Mouse (Mus musculus) CH12.LX (cell line): ENCODE results near the gene Anks1b. TPM values are rescaled to one million over a fixed set of nuclear protein-coding genes. Genes with fewer than 3 reads are reported as not detected.

Experiments used
- DNase-seq: peaks from one replicate; pipeline ENCODE4 v3.0.0-alpha.2; 2013; ENCODE audit errors: extremely low read depth
- H3K27ac ChIP-seq: 2 replicates; pipeline ENCODE4 v1.5.1; 2012; ENCODE audit warnings: low read depth, mild to moderate bottlenecking, control low read depth, moderate library complexity; ENCODE audit not compliant: insufficient read depth
- H3K27me3 ChIP-seq: replicated peaks from 2 replicates; pipeline ENCODE3; 2012; ENCODE audit warnings: inconsistent platforms
- H3K36me3 ChIP-seq, 2 experiments: replicated peaks in 1 of 2; 2 replicates each; pipeline versions ENCODE3 to v1.6.1; 2012; ENCODE audit warnings: inconsistent platforms in 1 of 2, low read length in 1 of 2, mild to moderate bottlenecking in 1 of 2, mixed read lengths in 1 of 2, moderate library complexity in 1 of 2; ENCODE audit not compliant: control insufficient read depth in 1 of 2, insufficient read depth in 1 of 2
- H3K4me1 ChIP-seq, 2 experiments: 2 replicates each; pipeline ENCODE4 v1.6.1; 2012; ENCODE audit warnings: inconsistent platforms in 1 of 2, moderate library complexity in 1 of 2; ENCODE audit not compliant: insufficient read depth in 2 of 2, control insufficient read depth in 1 of 2
- H3K4me2 ChIP-seq: 2 replicates; pipeline ENCODE4 v1.6.1; 2012; ENCODE audit warnings: low read depth, mild to moderate bottlenecking, control low read depth; ENCODE audit not compliant: poor library complexity, insufficient read depth, severe bottlenecking
- H3K4me3 ChIP-seq, 3 experiments: fragments of 150-350 bp in 1 of 3; sonication (generic) in 1 of 3; replicated peaks in 1 of 3; 2 replicates each; pipeline versions ENCODE3 to v1.5.1; 2011 to 2012; ENCODE audit warnings: low read depth in 2 of 3, low read length in 2 of 3, mild to moderate bottlenecking in 2 of 3, moderate library complexity in 2 of 3, control low read depth in 1 of 3, improper control_type of control experiment in 1 of 3, inconsistent platforms in 1 of 3, mixed read lengths in 1 of 3; ENCODE audit not compliant: poor library complexity in 1 of 3
- H3K79me2 ChIP-seq: replicated peaks from 2 replicates; pipeline ENCODE4 v1.6.1; 2012; ENCODE audit warnings: mild to moderate bottlenecking, moderate library complexity; ENCODE audit not compliant: control insufficient read depth, poor library complexity, insufficient read depth, severe bottlenecking; ENCODE audit errors: extremely low read depth
- H3K9ac ChIP-seq: 2 replicates; pipeline ENCODE4 v1.6.1; 2012; ENCODE audit warnings: low read depth, mild to moderate bottlenecking, control low read depth, moderate library complexity; ENCODE audit not compliant: insufficient read depth
- H3K9me3 ChIP-seq: replicated peaks from 2 replicates; pipeline ENCODE3; 2012; ENCODE audit warnings: low read length, inconsistent platforms, mixed read lengths
- CHD2 ChIP-seq: IDR thresholded peaks from 2 replicates; pipeline ENCODE4 v1.6.1; 2011; ENCODE audit warnings: low read length, improper control_type of control experiment
- CTCF ChIP-seq, 2 experiments: IDR thresholded peaks in 1 of 2; conservative IDR thresholded peaks in 1 of 2; 2 replicates each; pipeline ENCODE4 v1.5.1; 2011 to 2012; ENCODE audit warnings: low read depth in 2 of 2, low read length in 2 of 2, improper control_type of control experiment in 1 of 2, inconsistent platforms in 1 of 2, mild to moderate bottlenecking in 1 of 2, moderate library complexity in 1 of 2
- E2F4 ChIP-seq: IDR thresholded peaks from 2 replicates; pipeline ENCODE4 v1.6.1; 2011; ENCODE audit warnings: low read depth, low read length, improper control_type of control experiment; ENCODE audit not compliant: insufficient replicate concordance
- ETS1 ChIP-seq: conservative IDR thresholded peaks from 2 replicates; pipeline ENCODE4 v1.6.1; 2012; ENCODE audit warnings: low read depth, mild to moderate bottlenecking, inconsistent platforms, low read length, improper control_type of control experiment, moderate library complexity
- GABPA ChIP-seq: IDR thresholded peaks from 2 replicates; pipeline ENCODE4 v1.6.1; 2012; ENCODE audit warnings: low read depth, low read length, improper control_type of control experiment, inconsistent platforms; ENCODE audit not compliant: insufficient replicate concordance
- HCFC1 ChIP-seq: IDR thresholded peaks from 2 replicates; pipeline ENCODE4 v1.6.1; 2012; ENCODE audit warnings: low read depth, mild to moderate bottlenecking, inconsistent platforms, low read length, improper control_type of control experiment
- IRF4 ChIP-seq: IDR thresholded peaks from 2 replicates; pipeline ENCODE4 v1.6.1; 2014; ENCODE audit warnings: low read depth, mild to moderate bottlenecking, inconsistent platforms, low read length, improper control_type of control experiment
- MAX ChIP-seq: IDR thresholded peaks from 2 replicates; pipeline ENCODE4 v1.6.1; 2011; ENCODE audit warnings: low read length, improper control_type of control experiment
- MAZ ChIP-seq: IDR thresholded peaks from 2 replicates; pipeline ENCODE4 v1.6.1; 2012; ENCODE audit warnings: low read depth, mild to moderate bottlenecking, inconsistent platforms, low read length, improper control_type of control experiment, moderate library complexity
- MXI1 ChIP-seq: IDR thresholded peaks from 2 replicates; pipeline ENCODE4 v1.6.1; 2011; ENCODE audit warnings: mild to moderate bottlenecking, low read depth, low read length, improper control_type of control experiment
- NRF1 ChIP-seq: IDR thresholded peaks from 2 replicates; pipeline ENCODE4 v1.6.1; 2014; ENCODE audit warnings: low read depth, mild to moderate bottlenecking, inconsistent platforms, low read length, improper control_type of control experiment, moderate library complexity
- POLR2A ChIP-seq: IDR thresholded peaks from 2 replicates; pipeline ENCODE4 v1.6.1; 2011; ENCODE audit warnings: low read depth, mild to moderate bottlenecking, improper control_type of control experiment, low read length
- POLR2AphosphoS2 ChIP-seq: IDR thresholded peaks from 2 replicates; pipeline ENCODE4 v1.6.1; 2011; ENCODE audit warnings: low read depth, low read length, improper control_type of control experiment
- RAD21 ChIP-seq: IDR thresholded peaks from 2 replicates; pipeline ENCODE4 v1.6.1; 2011; ENCODE audit warnings: low read depth, mild to moderate bottlenecking, low read length, improper control_type of control experiment, moderate library complexity
- SMC3 ChIP-seq: IDR thresholded peaks from 2 replicates; pipeline ENCODE4 v1.6.1; 2011; ENCODE audit warnings: low read depth, low read length, improper control_type of control experiment
- TCF12 ChIP-seq: IDR thresholded peaks from 2 replicates; pipeline ENCODE4 v1.6.1; 2014; ENCODE audit warnings: low read depth, mild to moderate bottlenecking, inconsistent platforms, low read length, improper control_type of control experiment
- USF2 ChIP-seq: conservative IDR thresholded peaks from 2 replicates; pipeline ENCODE4 v1.6.1; 2011; ENCODE audit warnings: low read depth, low read length, improper control_type of control experiment
- ZKSCAN1 ChIP-seq: IDR thresholded peaks from 2 replicates; pipeline ENCODE4 v1.6.1; 2012; ENCODE audit warnings: low read depth, inconsistent platforms, low read length, improper control_type of control experiment, borderline replicate concordance
- ZMIZ1 ChIP-seq: IDR thresholded peaks from 2 replicates; pipeline ENCODE4 v1.6.1; 2012; ENCODE audit warnings: low read depth, mild to moderate bottlenecking, inconsistent platforms, low read length, improper control_type of control experiment
- ZNF384 ChIP-seq: IDR thresholded peaks from 2 replicates; pipeline ENCODE4 v1.6.1; 2012; ENCODE audit warnings: low read depth, low read length, improper control_type of control experiment, inconsistent platforms
- dilution Hi-C: fragments of 300-500 bp; cut with MboI; formaldehyde crosslinking; loops from 2 replicates; pipeline ENCODE4 v1.14.3; 2020; ENCODE audit warnings: low sequenced_read_pairs; ENCODE audit not compliant: extremely low pct_unique_long_range_greater_than_20kb, extremely low pct_ligation_motif_present
- in situ Hi-C: fragments of 300-500 bp; cut with MboI; formaldehyde crosslinking; loops from 3 replicates; pipeline ENCODE4 v1.14.3; 2019; ENCODE audit warnings: low sequenced_read_pairs, low pct_ligation_motif_present, low pct_unique_long_range_greater_than_20kb, mixed read lengths
- polyA plus RNA-seq: library from polyadenylated mRNA; unstranded; fragments of >175 nt; gene quantifications from 2 replicates; pipeline ENCODE4 v1.2.1, GENCODE M21; 2012; ENCODE audit warnings: low read depth; ENCODE audit not compliant: insufficient read length
- total RNA-seq, 2 experiments: library from RNA; depleted of rRNA; stranded (reverse); fragments of 300-350 nt in 1 of 2; fragments of >200 nt in 1 of 2; gene quantifications; 2 replicates each; pipeline ENCODE4 v1.2.3; 2012 to 2014

Anks1b gene
- total and polyA plus RNA-seq, 3 experiments: 0.17 TPM; not detected in 2

GRCm38 (mm10) chr10:90818246-90818937, 945.1 kb downstream of the Anks1b start:
- dilution Hi-C loops: no loop called here
- no peak overlapping the region for H3K27ac ChIP-seq

GRCm38 (mm10) chr10:90823438-90823837, 950.1 kb downstream of the Anks1b start:
- dilution Hi-C loops: no loop called here
- no peak for DNase-seq

More at GRCm38 (mm10) chr10:90818246-90818937, 945.1 kb downstream of the Anks1b start:
- no peak for TF ChIP-seq CTCF (conservative IDR thresholded peaks at IDR 0.05 in 1 of 2, IDR thresholded peaks at IDR 0.05 in 1 of 2; ENCODE audit: low read depth in 2 of 2, low read length in 2 of 2)
- TF ChIP-seq ZMIZ1: no peak
- TF ChIP-seq HCFC1: no peak
- TF ChIP-seq POLR2A: no peak
- no peak for TF ChIP-seq RAD21
- no peak for TF ChIP-seq MAZ
- TF ChIP-seq MAX: no peak
- no peak for TF ChIP-seq E2F4
- TF ChIP-seq USF2: no peak
- TF ChIP-seq TCF12: no peak
- TF ChIP-seq NRF1: no peak
- DNase-seq: no peak
- Histone ChIP-seq H3K9me3 (no peaks in the 10 kb centered on the region), H3K4me3 (no peak overlapping the region), H3K79me2 (no peaks in the 10 kb centered on the region), H3K9ac (no peak overlapping the region), H3K27me3 (no peaks in the 10 kb centered on the region), H3K4me1 (peaks cover 0 to 7% of the 10 kb centered on the region in 2 experiments; a peak in 1 of 4 replicates), H3K4me2 (no peak overlapping the region), H3K36me3 (no peaks in the 10 kb centered on the region)
- in situ Hi-C loops: no loop called here

GRCm38 (mm10) chr10:90824692-90825091, 951.4 kb downstream of the Anks1b start:
- dilution Hi-C loops: no loop called here

More at GRCm38 (mm10) chr10:90823438-90823837, 950.1 kb downstream of the Anks1b start:
- Histone ChIP-seq H3K4me3 (no peak overlapping the region), H3K9me3 (no peaks in the 10 kb centered on the region), H3K4me1 (peaks cover 0 to 7% of the 10 kb centered on the region in 2 experiments; a peak in 1 of 4 replicates), H3K79me2 (no peaks in the 10 kb centered on the region), H3K4me2 (no peak overlapping the region), H3K36me3 (no peaks in the 10 kb centered on the region), H3K27ac (no peak overlapping the region), H3K27me3 (no peaks in the 10 kb centered on the region), H3K9ac (no peak overlapping the region)
- TF ChIP-seq ZNF384 (peak; percentile 46; the same call in 1 of the 2 replicates), MXI1 (no peak)
- in situ Hi-C loops: no loop called here

More at GRCm38 (mm10) chr10:90824692-90825091, 951.4 kb downstream of the Anks1b start:
- no peaks in the 10 kb centered on the region for H3K79me2 ChIP-seq
- no peak for DNase-seq
- no peak overlapping the region for H3K4me2 ChIP-seq
- in situ Hi-C loops: no loop called here
- H3K36me3 ChIP-seq: no peaks in the 10 kb centered on the region
- H3K27me3 ChIP-seq: no peaks in the 10 kb centered on the region
- no peak overlapping the region for H3K9ac ChIP-seq
- peaks cover 0 to 2% of the 10 kb centered on the region in 2 experiments; a peak in 1 of 4 replicates for H3K4me1 ChIP-seq
- H3K4me3 ChIP-seq: no peak overlapping the region
- TF ChIP-seq SMC3 (no peak), CTCF (conservative IDR thresholded peaks at IDR 0.05 in 1 of 2, IDR thresholded peaks at IDR 0.05 in 1 of 2; ENCODE audit: low read depth in 2 of 2, low read length in 2 of 2) (no peak), CHD2 (no peak), ZKSCAN1 (no peak), E2F4 (no peak), ETS1 (no peak), IRF4 (no peak), USF2 (no peak), GABPA (no peak), POLR2AphosphoS2 (no peak)
- H3K27ac ChIP-seq: no peak overlapping the region
- peaks cover 5% of the 10 kb centered on the region for H3K9me3 ChIP-seq
